Mouse (Mus musculus) neural tube, embryonic 12.5 days (tissue): Measurements from ENCODE around the gene Nt5c. TPM values are rescaled to one million over a fixed set of nuclear protein-coding genes. Genes with fewer than 3 reads are reported as not detected.
"Not testable (repeated sequence)": the region's sequence is repeated elsewhere in the genome, so short reads cannot be mapped to it uniquely, and the experiment has no call there.

Source experiments
- ATAC-seq: fragments of 200-750 bp; cut with Nextera tagmentation; 2 replicates; pipeline ENCODE4 v1.8.0; 2017; ENCODE audit warnings: low read depth, mild to moderate bottlenecking, moderate TSS enrichment, moderate library complexity; ENCODE audit not compliant: low FRiP score
- H3K27ac ChIP-seq: fragments of 300-500 bp; sonication (generic); 2 replicates; pipeline ENCODE4 v1.5.1; 2016
- H3K27me3 ChIP-seq: fragments of 300-500 bp; sonication (generic); replicated peaks from 2 replicates; pipeline ENCODE4 v1.6.1; 2016; ENCODE audit warnings: mild to moderate bottlenecking
- H3K36me3 ChIP-seq: fragments of 300-500 bp; sonication (generic); 2 replicates; pipeline ENCODE4 v1.6.1; 2016; ENCODE audit warnings: mild to moderate bottlenecking
- H3K4me1 ChIP-seq: fragments of 300-500 bp; sonication (generic); 2 replicates; pipeline ENCODE4 v1.6.1; 2016
- H3K4me2 ChIP-seq: fragments of 300-500 bp; sonication (generic); replicated peaks from 2 replicates; pipeline ENCODE4 v1.6.1; 2016; ENCODE audit warnings: mild to moderate bottlenecking
- H3K4me3 ChIP-seq: fragments of 300-500 bp; sonication (generic); 2 replicates; pipeline ENCODE4 v1.5.1; 2016
- H3K9ac ChIP-seq: fragments of 300-500 bp; sonication (generic); 2 replicates; pipeline ENCODE4 v1.6.1; 2016; ENCODE audit warnings: mild to moderate bottlenecking
- H3K9me3 ChIP-seq: fragments of 300-500 bp; sonication (generic); 2 replicates; pipeline ENCODE4 v1.6.1; 2016; ENCODE audit warnings: mild to moderate bottlenecking
- WGBS: fragments of 180-500 bp; shearing (Covaris S2); methylation state at CpG from one replicate; pipeline ENCODE4 v1.1.7; 2016; 5-methylcytosine and 5-hydroxymethylcytosine counted together
- polyA plus RNA-seq: library from polyadenylated mRNA; unstranded; fragments of >200 nt; fragmentation: Nextera tagmentation; extraction: Ambion mirVana; gene quantifications from 2 replicates; pipeline ENCODE4 v1.2.1, GENCODE M21; 2016

Nt5c gene
- polyA plus RNA-seq, 1 experiment from 2014 or later, result 84.8 TPM

DNA sequence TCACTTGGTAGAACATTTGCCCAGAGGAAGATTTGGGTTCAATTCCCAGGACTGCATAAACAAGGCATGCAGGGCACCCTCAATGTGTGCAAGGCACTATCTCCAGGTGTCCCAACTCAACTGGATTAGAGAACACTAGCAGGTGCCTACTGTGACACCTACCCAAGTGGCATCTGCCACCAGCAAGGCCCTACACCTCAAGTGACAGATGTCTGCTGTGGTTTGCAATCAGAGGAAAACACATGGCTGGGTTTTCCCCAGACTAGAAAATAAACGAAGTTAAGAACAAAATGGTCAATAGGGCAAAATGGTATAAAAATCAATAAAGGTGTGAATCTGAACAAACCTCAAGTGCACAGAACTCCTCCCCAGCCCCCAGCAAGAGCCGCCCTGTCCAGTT is 16.4 kb upstream of the Nt5c start:
- 93% methylated on average over 2 of the region's 2 CpGs for WGBS
- Histone ChIP-seq H3K27me3 (no peaks in the 10 kb centered on the region), H3K9me3 (no peaks in the 10 kb centered on the region), H3K4me2 (no peak overlapping the region), H3K36me3 (peaks cover 11% of the 10 kb centered on the region), H3K4me3 (no peak overlapping the region), H3K4me1 (peaks cover 55% of the 10 kb centered on the region), H3K9ac (no peak overlapping the region), H3K27ac (no peak overlapping the region)
- ATAC-seq, result no peak

DNA sequence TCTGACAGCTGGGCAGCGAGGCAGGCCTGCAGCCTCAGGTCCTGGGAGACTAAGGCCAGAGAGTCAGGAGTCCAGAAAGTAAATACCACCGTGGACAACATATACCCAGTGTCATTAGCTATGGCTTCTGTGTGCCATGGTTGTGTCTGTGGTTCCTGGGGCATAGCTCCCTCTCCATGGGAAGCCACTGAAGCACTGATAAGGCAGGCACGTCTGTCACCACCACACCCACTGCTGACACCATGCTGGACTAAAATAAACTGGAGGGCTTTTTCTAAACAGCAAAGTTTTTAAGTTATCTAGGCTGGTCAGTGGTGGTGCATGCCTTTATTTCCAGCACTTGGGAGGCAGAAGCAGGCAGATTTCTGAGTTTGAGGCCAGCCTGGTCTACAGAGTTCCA is 14.9 kb upstream of the Nt5c start:
- Histone ChIP-seq H3K4me2 (no peak overlapping the region; the same call in 1 of the 2 replicates), H3K4me3 (no peak overlapping the region), H3K9me3 (no peaks in the 10 kb centered on the region), H3K4me1 (peaks cover 42% of the 10 kb centered on the region), H3K36me3 (peaks cover 23% of the 10 kb centered on the region), H3K27me3 (no peaks in the 10 kb centered on the region), H3K9ac (no peak overlapping the region), H3K27ac (no peak overlapping the region)
- ATAC-seq, result no peak
- WGBS, result 84% methylated on average over 3 of the region's 3 CpGs

DNA sequence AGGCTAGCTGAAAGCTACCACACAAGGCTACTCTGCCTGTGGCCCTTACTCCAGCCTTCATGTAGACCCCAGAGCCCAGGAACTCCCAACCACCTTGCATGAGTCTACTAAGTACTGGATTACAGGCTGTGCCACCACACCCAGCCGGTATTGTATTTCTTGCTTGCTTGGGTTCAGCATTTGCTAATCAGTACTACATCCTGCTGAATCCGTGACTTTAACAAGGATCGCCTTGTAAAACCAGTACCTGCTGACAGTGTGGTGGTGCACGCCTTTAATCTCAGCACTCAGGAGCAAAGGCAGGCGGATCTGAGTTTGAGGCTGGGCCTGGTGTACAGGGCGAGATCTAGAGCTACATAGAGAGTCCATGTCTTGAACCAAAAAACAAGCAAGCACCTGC is 11.0 kb upstream of the Nt5c start:
- no peak overlapping the region for H3K4me3 ChIP-seq
- ATAC-seq, result no peak
- 97% methylated on average over 6 of the region's 6 CpGs for WGBS
- no peak overlapping the region for H3K9ac ChIP-seq
- H3K9me3 ChIP-seq, result no peaks in the 10 kb centered on the region
- H3K4me2 ChIP-seq, result no peak overlapping the region
- H3K27ac ChIP-seq, result no peak overlapping the region
- peaks cover 12% of the 10 kb centered on the region for H3K4me1 ChIP-seq
- H3K27me3 ChIP-seq, result no peaks in the 10 kb centered on the region
- H3K36me3 ChIP-seq, result peaks cover 58% of the 10 kb centered on the region

DNA sequence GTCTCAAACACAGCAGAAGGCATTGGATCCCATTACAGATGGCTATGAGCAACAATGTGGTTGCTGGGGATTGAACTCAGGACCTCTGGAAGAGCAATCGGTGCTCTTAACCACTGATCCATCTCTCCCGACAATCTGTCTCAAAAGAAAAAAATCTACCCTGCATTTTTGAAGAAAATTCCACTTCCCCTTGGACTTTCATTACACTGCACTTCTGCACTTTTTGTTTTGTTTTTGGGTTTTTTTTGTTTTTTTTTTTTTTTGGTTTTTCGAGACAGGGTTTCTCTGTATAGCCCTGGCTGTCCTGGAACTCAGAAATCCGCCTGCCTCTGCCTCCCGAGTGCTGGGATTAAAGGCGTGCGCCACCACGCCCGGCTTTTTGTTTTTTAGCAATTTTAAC is 4.9 kb upstream of the Nt5c start:
- 93% methylated on average over 9 of the region's 9 CpGs for WGBS

GRCm38 (mm10) chr11:115492387-115492786 is 725 bp upstream of the Nt5c start:
- no peaks in the 10 kb centered on the region for H3K27me3 ChIP-seq
- peaks cover 21% of the 10 kb centered on the region for H3K36me3 ChIP-seq
- H3K4me3 ChIP-seq, result no peak overlapping the region
- H3K4me2 ChIP-seq, result peak overlapping the region; percentile 85
- no peak for ATAC-seq
- peak overlapping the region; percentile 62; the same call in 1 of the 2 replicates for H3K9ac ChIP-seq
- peaks cover 18% of the 10 kb centered on the region for H3K4me1 ChIP-seq
- 45% methylated on average over 6 of the region's 6 CpGs for WGBS
- H3K27ac ChIP-seq, result no peak overlapping the region
- no peaks in the 10 kb centered on the region for H3K9me3 ChIP-seq

More for the DNA sequence above, 4.9 kb upstream of the Nt5c start:
- H3K4me2 ChIP-seq, H3K27me3 ChIP-seq, H3K4me1 ChIP-seq, H3K4me3 ChIP-seq, ATAC-seq, H3K9ac ChIP-seq, H3K27ac ChIP-seq, H3K9me3 ChIP-seq: not testable (repeated sequence)
- peaks cover 48% of the 10 kb centered on the region for H3K36me3 ChIP-seq

GRCm38 (mm10) chr11:115490441-115491355 is 964 bp downstream of the Nt5c start:
- Histone ChIP-seq H3K27ac (no peak overlapping the region), H3K4me2 (peak overlapping the region; percentile 85), H3K4me1 (peaks cover 18% of the 10 kb centered on the region), H3K27me3 (no peaks in the 10 kb centered on the region), H3K4me3 (peak overlapping the region; percentile 69), H3K9me3 (no peaks in the 10 kb centered on the region), H3K9ac (peak overlapping the region; percentile 62), H3K36me3 (peaks cover 20% of the 10 kb centered on the region)
- peak; percentile 57 for ATAC-seq
- 28% methylated on average over 25 of the region's 25 CpGs for WGBS

- Histone ChIP-seq H3K27me3 (no peaks in the 10 kb centered on the region), H3K4me3 (no peak overlapping the region), H3K4me2 (no peak overlapping the region), H3K36me3 (peaks cover 20% of the 10 kb centered on the region), H3K9ac (no peak overlapping the region), H3K9me3 (no peaks in the 10 kb centered on the region), H3K4me1 (peaks cover 18% of the 10 kb centered on the region), H3K27ac (no peak overlapping the region)
- 90% methylated on average over 19 of the region's 19 CpGs for WGBS
- ATAC-seq, result no peak
These were observed 3.0 kb downstream of the Nt5c start for GRCm38 (mm10) chr11:115488551-115489104.

- Histone ChIP-seq H3K27me3 (no peaks in the 10 kb centered on the region), H3K9me3 (no peaks in the 10 kb centered on the region), H3K4me1 (no peaks in the 10 kb centered on the region; the same call in 1 of the 2 replicates), H3K9ac (no peak overlapping the region), H3K36me3 (peaks cover 20% of the 10 kb centered on the region), H3K4me3 (no peak overlapping the region), H3K27ac (no peak overlapping the region), H3K4me2 (no peak overlapping the region)
- 59% methylated on average over 12 of the region's 12 CpGs for WGBS
- ATAC-seq, result no peak
These were observed 6.5 kb downstream of the Nt5c start for GRCm38 (mm10) chr11:115485155-115485554.

- H3K9me3 ChIP-seq, result no peaks in the 10 kb centered on the region
- no peak overlapping the region for H3K4me3 ChIP-seq
- no peak overlapping the region for H3K27ac ChIP-seq
- no peaks in the 10 kb centered on the region for H3K27me3 ChIP-seq
- no peak overlapping the region for H3K9ac ChIP-seq
- peaks cover 8% of the 10 kb centered on the region for H3K36me3 ChIP-seq
- WGBS, result 18% methylated on average over 6 of the region's 6 CpGs
- H3K4me2 ChIP-seq, result no peak overlapping the region
- no peaks in the 10 kb centered on the region; the same call in 1 of the 2 replicates for H3K4me1 ChIP-seq
- no peak for ATAC-seq
These were observed 7.9 kb downstream of the Nt5c start for GRCm38 (mm10) chr11:115483726-115484125.

- Histone ChIP-seq H3K27me3 (no peaks in the 10 kb centered on the region), H3K9ac (no peak overlapping the region), H3K4me3 (no peak overlapping the region), H3K4me2 (no peak overlapping the region), H3K4me1 (no peaks in the 10 kb centered on the region; the same call in 1 of the 2 replicates), H3K27ac (no peak overlapping the region), H3K9me3 (no peaks in the 10 kb centered on the region), H3K36me3 (0 out of 2 replicates have a peak, but pooled peaks cover 5% of the 10 kb centered on the region)
- no peak for ATAC-seq
- 71% methylated on average over 11 of the region's 11 CpGs for WGBS
These were observed 8.4 kb downstream of the Nt5c start for GRCm38 (mm10) chr11:115483278-115483677.

DNA sequence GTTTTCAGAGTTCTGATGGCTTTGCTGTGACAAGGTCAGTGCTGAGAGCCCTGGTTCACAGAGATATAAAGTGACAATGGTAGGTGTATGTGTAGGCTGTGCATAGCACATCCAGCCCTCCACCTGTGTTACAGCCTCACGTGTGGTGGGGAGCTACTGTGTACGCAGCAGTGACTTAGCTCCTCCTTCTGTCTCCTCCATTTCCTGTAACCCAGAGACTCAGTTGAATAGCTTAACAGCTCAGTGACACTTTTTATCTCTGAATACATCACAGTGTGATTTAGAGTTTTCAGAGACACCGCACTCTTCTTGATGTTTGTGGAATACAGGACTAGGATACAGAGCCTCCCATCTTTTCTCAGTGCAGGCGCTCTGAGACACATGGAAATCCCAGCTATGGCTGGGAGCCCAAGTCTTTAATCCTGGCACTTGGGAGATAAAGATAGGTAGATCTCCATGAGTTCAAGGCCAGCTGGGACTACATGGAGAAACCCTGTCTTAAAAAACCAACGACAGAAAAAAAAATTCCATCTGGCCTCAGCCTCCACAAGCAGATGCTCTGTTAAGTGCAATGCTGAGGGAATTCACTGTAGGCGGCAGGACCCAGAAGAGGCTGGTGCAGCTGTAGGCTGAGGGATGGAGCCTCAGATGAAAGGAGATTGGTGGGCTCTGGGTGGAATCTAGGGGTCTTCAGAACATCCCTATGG is 10.0 kb downstream of the Nt5c start:
- Histone ChIP-seq H3K9ac (no peak overlapping the region), H3K4me1 (peaks cover 2% of the 10 kb centered on the region; the same call in 1 of the 2 replicates), H3K27ac (no peak overlapping the region), H3K4me3 (no peak overlapping the region), H3K9me3 (no peaks in the 10 kb centered on the region), H3K36me3 (0 out of 2 replicates have a peak, but pooled peaks cover 5% of the 10 kb centered on the region), H3K4me2 (no peak overlapping the region), H3K27me3 (no peaks in the 10 kb centered on the region)
- WGBS, result 83% methylated on average over 6 of the region's 6 CpGs
- ATAC-seq, result no peak

DNA sequence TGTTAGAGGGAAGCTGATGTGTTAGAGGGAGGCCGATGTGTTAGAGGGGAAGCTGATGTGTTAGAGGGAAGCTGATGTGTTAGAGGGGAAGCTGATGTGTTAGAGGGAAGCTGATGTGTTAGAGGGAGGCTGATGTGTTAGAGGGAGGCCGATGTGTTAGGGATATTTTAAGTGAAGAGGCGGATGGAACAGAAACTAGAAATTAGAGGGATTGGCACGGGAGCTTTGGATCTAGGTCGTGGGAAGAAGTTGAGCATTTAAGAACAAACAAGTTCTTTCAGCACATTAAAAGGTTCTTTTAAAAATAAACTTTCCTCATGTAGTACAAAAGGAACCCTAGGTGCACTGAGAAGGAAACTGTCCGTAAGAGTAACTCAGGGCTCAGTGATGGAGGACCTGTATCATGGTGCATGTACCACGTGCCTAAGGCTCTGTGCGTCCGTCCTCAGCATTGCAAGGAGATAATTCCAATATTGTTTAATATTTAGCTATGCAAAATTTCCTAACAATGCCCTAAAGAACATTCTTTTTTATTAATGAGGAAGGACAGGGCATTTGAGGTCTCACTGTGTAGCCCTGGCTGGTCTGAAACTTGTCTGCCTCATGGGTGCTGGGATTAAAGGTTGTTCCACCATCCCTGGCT is 13.2 kb downstream of the Nt5c start:
- Histone ChIP-seq H3K27me3 (no peaks in the 10 kb centered on the region), H3K9ac (no peak overlapping the region), H3K4me2 (no peak overlapping the region), H3K36me3 (no peaks in the 10 kb centered on the region), H3K9me3 (no peaks in the 10 kb centered on the region), H3K4me3 (no peak overlapping the region), H3K27ac (no peak overlapping the region), H3K4me1 (peaks cover 21% of the 10 kb centered on the region)
- ATAC-seq, result no peak
- 88% methylated on average over 9 of the region's 9 CpGs for WGBS
